Mouse (Mus musculus): ENCODE results near the gene Capza1. TPM values are rescaled to one million over a fixed set of nuclear protein-coding genes. Genes with fewer than 3 reads are reported as not detected.
"Not testable (repeated sequence)": the region's sequence is repeated elsewhere in the genome, so short reads cannot be mapped to it uniquely, and the experiment has no call there.

The Capza1 gene
- polyA plus RNA-seq, 1 experiment, result 29.6 TPM

DNA sequence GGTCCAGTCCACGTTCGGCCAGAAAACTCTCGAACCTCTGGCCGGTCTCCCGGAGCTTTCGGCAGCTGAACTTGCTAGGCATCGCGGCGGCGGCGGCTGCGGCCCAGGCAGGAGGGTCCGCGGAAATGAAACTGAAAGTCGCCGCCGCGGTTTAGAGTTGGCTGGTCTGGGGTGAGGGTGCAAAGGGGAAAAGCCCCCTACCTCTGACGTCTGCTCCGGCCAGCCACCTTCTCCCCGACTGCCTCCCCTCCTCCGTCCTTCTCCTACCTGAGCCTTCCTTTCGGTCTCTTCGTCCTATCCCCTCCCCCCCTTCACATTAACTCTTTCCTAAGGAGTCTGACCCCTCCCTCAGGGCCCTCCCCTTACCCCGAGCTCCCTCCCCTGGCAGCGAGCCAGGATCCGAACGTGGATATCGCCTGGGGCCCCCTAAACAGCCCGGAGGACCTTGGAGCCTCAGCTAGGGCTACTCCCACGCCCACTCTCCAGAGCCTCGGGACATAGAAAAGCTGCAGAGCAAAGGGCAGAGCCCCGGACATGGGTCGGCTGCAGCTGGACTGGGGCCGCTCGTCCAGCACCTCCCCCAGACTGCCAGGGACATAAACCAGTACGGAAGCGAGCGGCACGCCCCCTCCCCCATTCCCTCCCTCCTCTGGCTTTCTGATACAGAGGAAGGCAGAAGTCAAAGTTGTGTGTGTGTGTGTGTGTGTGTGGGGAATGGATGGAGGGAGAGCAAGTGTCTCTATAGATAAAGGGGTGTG lies 46.1 kb downstream of the Capza1 start, which contains the start of gene Mov10:
Gene Mov10 (minus strand): TSS at position 573 of the 758 bp plus-strand sequence.
- no peak for TF ChIP-seq POLR2A (IDR thresholded peaks at IDR 0.05; ENCODE audit: low read depth, low read length)
- TF ChIP-seq CTCF (IDR thresholded peaks at IDR 0.05; ENCODE audit: extremely low read depth, insufficient read depth, insufficient read length, insufficient replicate concordance), result no peak
- Histone ChIP-seq H3K27me3 (ENCODE audit: control insufficient read depth, insufficient read depth, low read length) (no peaks in the 10 kb centered on the region), H3K4me3 (ENCODE audit: extremely low read depth, insufficient read depth, insufficient read length) (peak within 1 kb of the TSS; percentile 93), H3K27ac (ENCODE audit: insufficient read depth, low read length) (peak within 1 kb of the TSS; percentile 84), H3K36me3 (ENCODE audit: control insufficient read depth, insufficient read depth, low read length) (peaks cover 7% of the 10 kb centered on the region; the same call in 1 of the 2 replicates), H3K4me1 (ENCODE audit: control insufficient read depth, insufficient read depth, insufficient read length) (no peaks in the 10 kb centered on the region; the same call in 1 of the 2 replicates)
- peak in 1 of 2 experiments; percentile 70 for DNase-seq (ENCODE audit: low read depth in 1 of 2, low spot score in 2 of 2)
- under 1% methylated on average over 39 of the region's 40 CpGs for WGBS

- WGBS, result under 1% methylated on average over 46 of the region's 46 CpGs
- Histone ChIP-seq H3K4me1 (ENCODE audit: control insufficient read depth, insufficient read depth, insufficient read length) (no peaks in the 10 kb centered on the region; the same call in 1 of the 2 replicates), H3K27me3 (ENCODE audit: control insufficient read depth, insufficient read depth, low read length) (no peaks in the 10 kb centered on the region), H3K27ac (ENCODE audit: insufficient read depth, low read length) (peak overlapping the region; percentile 84), H3K4me3 (ENCODE audit: extremely low read depth, insufficient read depth, insufficient read length) (peak overlapping the region; percentile 93), H3K36me3 (ENCODE audit: control insufficient read depth, insufficient read depth, low read length) (peaks cover 7% of the 10 kb centered on the region; the same call in 1 of the 2 replicates)
- TF ChIP-seq CTCF (IDR thresholded peaks at IDR 0.05; ENCODE audit: extremely low read depth, insufficient read depth, insufficient read length, insufficient replicate concordance) (no peak), POLR2A (IDR thresholded peaks at IDR 0.05; ENCODE audit: low read depth, low read length) (no peak)
- peak in 1 of 2 experiments; percentile 44 for DNase-seq (ENCODE audit: low read depth in 1 of 2, low spot score in 2 of 2)
Measured at GRCm38 (mm10) chr3:104817481-104817990, 46.8 kb downstream of the Capza1 start.

GRCm38 (mm10) chr3:104816130-104816529 lies 48.2 kb downstream of the Capza1 start:
- Histone ChIP-seq H3K4me3 (ENCODE audit: extremely low read depth, insufficient read depth, insufficient read length) (no peak overlapping the region), H3K27ac (ENCODE audit: insufficient read depth, low read length) (no peak overlapping the region), H3K27me3 (ENCODE audit: control insufficient read depth, insufficient read depth, low read length) (no peaks in the 10 kb centered on the region), H3K36me3 (ENCODE audit: control insufficient read depth, insufficient read depth, low read length) (peaks cover 2% of the 10 kb centered on the region; the same call in 1 of the 2 replicates), H3K4me1 (ENCODE audit: control insufficient read depth, insufficient read depth, insufficient read length) (peaks cover 2% of the 10 kb centered on the region; the same call in 1 of the 2 replicates)
- TF ChIP-seq CTCF (IDR thresholded peaks at IDR 0.05; ENCODE audit: extremely low read depth, insufficient read depth, insufficient read length, insufficient replicate concordance), result no peak
- TF ChIP-seq POLR2A (IDR thresholded peaks at IDR 0.05; ENCODE audit: low read depth, low read length), result no peak
- no peak for DNase-seq (ENCODE audit: low read depth in 1 of 2, low spot score in 2 of 2)
- 97% methylated on average over 7 of the region's 7 CpGs for WGBS

- peaks cover 2% of the 10 kb centered on the region; the same call in 1 of the 2 replicates for H3K4me1 ChIP-seq (ENCODE audit: control insufficient read depth, insufficient read depth, insufficient read length)
- no peak overlapping the region for H3K27ac ChIP-seq (ENCODE audit: insufficient read depth, low read length)
- TF ChIP-seq POLR2A (IDR thresholded peaks at IDR 0.05; ENCODE audit: low read depth, low read length) (no peak), CTCF (IDR thresholded peaks at IDR 0.05; ENCODE audit: extremely low read depth, insufficient read depth, insufficient read length, insufficient replicate concordance) (no peak)
- DNase-seq (ENCODE audit: low read depth in 1 of 2, low spot score in 2 of 2), result no peak
- H3K36me3 ChIP-seq (ENCODE audit: control insufficient read depth, insufficient read depth, low read length), result no peaks in the 10 kb centered on the region
- no peaks in the 10 kb centered on the region for H3K27me3 ChIP-seq (ENCODE audit: control insufficient read depth, insufficient read depth, low read length)
- WGBS, result 88% methylated on average over 2 of the region's 2 CpGs
- no peak overlapping the region for H3K4me3 ChIP-seq (ENCODE audit: extremely low read depth, insufficient read depth, insufficient read length)
Measured at GRCm38 (mm10) chr3:104815346-104815745, 49.0 kb downstream of the Capza1 start.

GRCm38 (mm10) chr3:104814746-104815145 lies 49.6 kb downstream of the Capza1 start:
- TF ChIP-seq POLR2A (IDR thresholded peaks at IDR 0.05; ENCODE audit: low read depth, low read length) (no peak), CTCF (IDR thresholded peaks at IDR 0.05; ENCODE audit: extremely low read depth, insufficient read depth, insufficient read length, insufficient replicate concordance) (no peak)
- Histone ChIP-seq H3K27me3 (ENCODE audit: control insufficient read depth, insufficient read depth, low read length) (no peaks in the 10 kb centered on the region), H3K4me3 (ENCODE audit: extremely low read depth, insufficient read depth, insufficient read length) (no peak overlapping the region), H3K4me1 (ENCODE audit: control insufficient read depth, insufficient read depth, insufficient read length) (peaks cover 2% of the 10 kb centered on the region; the same call in 1 of the 2 replicates), H3K27ac (ENCODE audit: insufficient read depth, low read length) (no peak overlapping the region), H3K36me3 (ENCODE audit: control insufficient read depth, insufficient read depth, low read length) (no peaks in the 10 kb centered on the region)
- WGBS, result 90% methylated on average over 1 of the region's 1 CpGs
- no peak for DNase-seq (ENCODE audit: low read depth in 1 of 2, low spot score in 2 of 2)

DNA sequence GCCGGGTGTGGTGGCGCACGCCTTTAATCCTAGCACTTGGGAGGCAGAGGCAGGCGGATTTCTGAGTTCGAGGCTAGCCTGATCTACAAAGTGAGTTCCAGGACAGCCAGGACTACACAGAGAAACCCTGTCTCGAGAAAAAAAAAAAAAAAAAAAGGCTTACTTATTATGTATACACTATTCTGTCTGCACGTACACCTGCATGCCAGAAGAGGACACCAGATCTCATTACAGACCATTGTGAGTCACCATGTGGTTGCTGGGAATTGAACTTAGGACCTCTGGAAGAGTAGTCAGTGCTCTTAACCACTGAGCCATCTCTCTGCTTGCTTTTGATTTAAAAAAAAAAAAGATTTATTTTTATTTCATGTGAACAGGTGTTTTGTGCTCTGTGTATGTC lies 51.1 kb downstream of the Capza1 start:
- not testable (repeated sequence) for H3K27ac ChIP-seq (ENCODE audit: insufficient read depth, low read length); DNase-seq (ENCODE audit: low read depth in 1 of 2, low spot score in 2 of 2); H3K27me3 ChIP-seq (ENCODE audit: control insufficient read depth, insufficient read depth, low read length); H3K4me1 ChIP-seq (ENCODE audit: control insufficient read depth, insufficient read depth, insufficient read length); H3K4me3 ChIP-seq (ENCODE audit: extremely low read depth, insufficient read depth, insufficient read length); H3K36me3 ChIP-seq (ENCODE audit: control insufficient read depth, insufficient read depth, low read length)
- 94% methylated on average over 7 of the region's 7 CpGs for WGBS

GRCm38 (mm10) chr3:104812254-104812653 lies 52.1 kb downstream of the Capza1 start:
- no peak for TF ChIP-seq CTCF (IDR thresholded peaks at IDR 0.05; ENCODE audit: extremely low read depth, insufficient read depth, insufficient read length, insufficient replicate concordance)
- Histone ChIP-seq H3K27ac (ENCODE audit: insufficient read depth, low read length) (no peak overlapping the region), H3K27me3 (ENCODE audit: control insufficient read depth, insufficient read depth, low read length) (no peaks in the 10 kb centered on the region), H3K4me1 (ENCODE audit: control insufficient read depth, insufficient read depth, insufficient read length) (peaks cover 2% of the 10 kb centered on the region; the same call in 1 of the 2 replicates), H3K4me3 (ENCODE audit: extremely low read depth, insufficient read depth, insufficient read length) (no peak overlapping the region), H3K36me3 (ENCODE audit: control insufficient read depth, insufficient read depth, low read length) (no peaks in the 10 kb centered on the region)
- DNase-seq (ENCODE audit: low read depth in 1 of 2, low spot score in 2 of 2), result no peak
- 69% methylated on average over 4 of the region's 4 CpGs for WGBS

Data from spleen, adult 2 months (tissue).